8 mouse cellular contexts compared by ENCODE assay signal in genomic region chr2:178414261-178415149, GRCm38 (mm10). TPM values are rescaled to one million over a fixed set of nuclear protein-coding genes. Genes with fewer than 3 reads are reported as not detected.
DNase-seq lines count a peak whose midpoint lies in the region; ATAC-seq lines count a peak whose summit lies in the region.

Ppp1r3d (minus strand) TSS chr2:178414472.
Fam217b (plus strand) TSS chr2:178414524.

- under 1% methylated on average over 73 of the region's 74 CpGs for WGBS in hindbrain, embryonic 10.5 days
- WGBS in lung, embryonic 16.5 days: under 1% methylated on average over 53 of the region's 74 CpGs

- H3K4me3 ChIP-seq in hindbrain, embryonic 10.5 days: peak within 1 kb of the TSS; percentile 77
- peak within 1 kb of the TSS; percentile 72 for H3K4me3 ChIP-seq in lung, embryonic 16.5 days (ENCODE audit: low read length)

- H3K27ac ChIP-seq in hindbrain, embryonic 10.5 days: peak within 1 kb of the TSS; percentile 81
- peak within 1 kb of the TSS; percentile 18 for H3K27ac ChIP-seq in lung, embryonic 16.5 days (ENCODE audit: low read length)

- peak; percentile 68 for DNase-seq in adrenal gland, adult 2 months
- DNase-seq in cerebellum, adult 9-10 months: peak; percentile 37
- DNase-seq in frontal cortex, postnatal 10 days (ENCODE audit: low spot score in 2 of 2): peak; percentile 51 to 62
- DNase-seq in hindbrain, embryonic 10.5 days (ENCODE audit: low spot score): peak; percentile 67
- peak; percentile 54 to 73 for DNase-seq in layer of hippocampus, postnatal 14 days (ENCODE audit: low spot score in 2 of 2)
- DNase-seq in retina, embryonic 14.5 days (ENCODE audit: low spot score): peak; percentile 60
- no peak for DNase-seq in T-cell, adult 2 months (ENCODE audit: low spot score)

- ATAC-seq in lung, embryonic 16.5 days (ENCODE audit: low read depth): peak; percentile 70

- peak within 1 kb of the TSS; percentile 87 for H3K4me2 ChIP-seq in lung, embryonic 16.5 days (ENCODE audit: low read depth, low read length)

- peak within 1 kb of the TSS; percentile 71 for H3K9ac ChIP-seq in lung, embryonic 16.5 days (ENCODE audit: low read length)

- H3K4me1 ChIP-seq in hindbrain, embryonic 10.5 days (replicated peaks): peaks cover 23% of the 10 kb centered on the region
- peaks cover 28% of the 10 kb centered on the region for H3K4me1 ChIP-seq in lung, embryonic 16.5 days (replicated peaks; ENCODE audit: control insufficient read depth, insufficient read depth, low read length)

- H3K9me3 ChIP-seq in hindbrain, embryonic 10.5 days: no peaks in the 10 kb centered on the region
- H3K9me3 ChIP-seq in lung, embryonic 16.5 days (ENCODE audit: control insufficient read depth, low read length): 0 out of 2 replicates have a peak, but pooled peaks cover 3% of the 10 kb centered on the region

- H3K27me3 ChIP-seq in hindbrain, embryonic 10.5 days (ENCODE audit: insufficient read depth, poor library complexity, severe bottlenecking): peaks cover 46% of the 10 kb centered on the region
- peaks cover 9% of the 10 kb centered on the region for H3K27me3 ChIP-seq in lung, embryonic 16.5 days (ENCODE audit: control insufficient read depth, insufficient read depth, low read depth, low read length)

- H3K36me3 ChIP-seq in hindbrain, embryonic 10.5 days: no peaks in the 10 kb centered on the region
- peaks cover 4% of the 10 kb centered on the region; the same call in 1 of the 2 replicates for H3K36me3 ChIP-seq in lung, embryonic 16.5 days (ENCODE audit: control insufficient read depth, insufficient read depth, low read length)

RNA-seq across cellular contexts. Expression of gene Ppp1r3d, which starts in this region (rescaled TPM):
- total RNA-seq in adrenal gland, adult 2 months (2021): 1 to 10 TPM; 2.8 to 7.8 TPM
- 7.0 and 8.8 TPM in 2 replicates for polyA plus RNA-seq in adrenal gland, adult 2 months (2012; rRNA removed)
- polyA plus RNA-seq in hindbrain, embryonic 10.5 days (2016; fragmentation: Nextera tagmentation; extraction: Ambion mirVana): 0.92 and 1.3 TPM in 2 replicates
- total RNA-seq in layer of hippocampus, postnatal 14 days (2021): 1 to 10 TPM; 8.0 to 8.1 TPM
- 3.1 and 3.2 TPM in 2 replicates for polyA plus RNA-seq in lung, embryonic 16.5 days (2015; fragmentation: Nextera tagmentation; extraction: Ambion mirVana)

RNA-seq across cellular contexts. Expression of gene Fam217b, which starts in this region (rescaled TPM):
- 1 to 10 TPM; 3.2 to 8.7 TPM for total RNA-seq in adrenal gland, adult 2 months (2021)
- 2.4 and 2.6 TPM in 2 replicates for polyA plus RNA-seq in adrenal gland, adult 2 months (2012; rRNA removed)
- polyA plus RNA-seq in hindbrain, embryonic 10.5 days (2016; fragmentation: Nextera tagmentation; extraction: Ambion mirVana): 2.0 and 2.3 TPM in 2 replicates
- total RNA-seq in layer of hippocampus, postnatal 14 days (2021): 10 to 100 TPM; 32.4 to 33.3 TPM
- 2.8 and 3.2 TPM in 2 replicates for polyA plus RNA-seq in lung, embryonic 16.5 days (2015; fragmentation: Nextera tagmentation; extraction: Ambion mirVana)
